Mouse (Mus musculus) spleen, adult 2 months (tissue): ENCODE results near the gene Nkx6-1.

Source experiments
- CTCF ChIP-seq: fragments of 200-500 bp; IDR thresholded peaks from 2 replicates; pipeline ENCODE4 v1.5.1; 2011; ENCODE audit warnings: mild to moderate bottlenecking, inconsistent platforms; ENCODE audit not compliant: insufficient read depth, insufficient read length, insufficient replicate concordance; ENCODE audit errors: extremely low read depth
- POLR2A ChIP-seq: fragments of 200-500 bp; IDR thresholded peaks from 2 replicates; pipeline ENCODE4 v1.6.1; 2011; ENCODE audit warnings: low read depth, low read length, inconsistent platforms

- TF ChIP-seq POLR2A (no peak), CTCF (no peak)
Measured at GRCm38 (mm10) chr5:101668028-101668427, 3.2 kb upstream of the Nkx6-1 start.
